Mouse (Mus musculus) thymus, adult 2 months (tissue): ENCODE measurements around the gene Boc.

Source experiments
- CTCF ChIP-seq: fragments of 200-500 bp; IDR thresholded peaks from 2 replicates; pipeline ENCODE4 v1.5.1; 2012; ENCODE audit warnings: mild to moderate bottlenecking, control low read depth, low read length, moderate library complexity, borderline replicate concordance; ENCODE audit not compliant: control insufficient read depth, poor library complexity, insufficient read depth; ENCODE audit errors: extremely low read depth
- POLR2A ChIP-seq: fragments of 200-500 bp; IDR thresholded peaks from 2 replicates; pipeline ENCODE4 v1.6.1; 2012; ENCODE audit warnings: mild to moderate bottlenecking, low read length, control low read depth, moderate library complexity; ENCODE audit not compliant: control insufficient read depth, poor library complexity, insufficient read depth; ENCODE audit errors: extremely low read depth

DNA sequence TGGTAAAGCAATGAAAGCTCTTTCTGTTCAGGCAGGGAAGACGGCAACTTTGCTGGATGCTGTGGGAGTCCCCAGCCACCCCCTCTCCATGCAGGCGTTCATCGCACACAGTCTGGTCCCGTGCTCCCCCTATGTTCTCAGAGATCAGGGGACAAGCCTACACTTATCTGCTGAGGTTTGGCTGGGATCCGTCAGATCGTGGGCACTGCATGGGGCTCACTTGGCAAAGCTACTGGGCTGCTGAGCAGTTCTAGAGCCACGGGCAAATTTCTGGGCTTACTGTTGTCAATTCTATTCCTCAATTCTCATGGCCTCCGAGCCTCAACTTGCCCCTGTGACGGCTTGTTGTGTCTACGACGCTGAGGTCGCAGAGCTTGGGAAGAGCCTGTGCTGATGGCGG lies 49.9 kb downstream of the Boc start:
- no peak for TF ChIP-seq CTCF
- no peak for TF ChIP-seq POLR2A
